Mouse (Mus musculus) ES-E14 (cell line): Measurements from ENCODE around the gene Zic2. TPM values are rescaled to one million over a fixed set of nuclear protein-coding genes. Genes with fewer than 3 reads are reported as not detected.

Experiments used
- DNase-seq: peaks from one replicate; pipeline ENCODE4 v3.0.0-alpha.2; 2013; ENCODE audit warnings: low read depth, low spot score
- H3K27ac ChIP-seq: 2 replicates; pipeline ENCODE4 v1.5.1; 2012; ENCODE audit warnings: low read depth, mild to moderate bottlenecking, low read length, moderate library complexity, mixed read lengths; ENCODE audit not compliant: poor library complexity, insufficient read depth, severe bottlenecking
- H3K36me3 ChIP-seq: 2 replicates; pipeline ENCODE4 v1.6.1; 2012; ENCODE audit warnings: mild to moderate bottlenecking, low read length, moderate library complexity, mixed read lengths; ENCODE audit not compliant: control insufficient read depth, poor library complexity, insufficient read depth, severe bottlenecking
- H3K4me1 ChIP-seq, 2 experiments: fragments of 150-350 bp in 1 of 2; sonication (generic) in 1 of 2; 2 replicates each; pipeline ENCODE4 v1.6.1; 2012; ENCODE audit warnings: low read length in 2 of 2, mild to moderate bottlenecking in 1 of 2, mixed read lengths in 1 of 2; ENCODE audit not compliant: control insufficient read depth in 2 of 2, insufficient read depth in 2 of 2, poor library complexity in 1 of 2
- H3K4me3 ChIP-seq, 2 experiments: fragments of 150-350 bp in 1 of 2; sonication (generic) in 1 of 2; 2 replicates each; pipeline ENCODE4 v1.5.1; 2012; ENCODE audit warnings: low read length in 2 of 2, low read depth in 1 of 2, mild to moderate bottlenecking in 1 of 2, mixed read lengths in 1 of 2; ENCODE audit not compliant: insufficient read depth in 1 of 2, poor library complexity in 1 of 2, severe bottlenecking in 1 of 2
- H3K9ac ChIP-seq: 2 replicates; pipeline ENCODE4 v1.6.1; 2012; ENCODE audit warnings: low read depth, mild to moderate bottlenecking, low read length, mixed read lengths; ENCODE audit not compliant: poor library complexity, insufficient read depth, severe bottlenecking
- H3K9me3 ChIP-seq: fragments of 150-350 bp; sonication (generic); 2 replicates; pipeline ENCODE4 v1.6.1; 2012; ENCODE audit warnings: low read depth, mild to moderate bottlenecking, low read length; ENCODE audit not compliant: control insufficient read depth, insufficient read depth
- CHD2 ChIP-seq: IDR thresholded peaks from 2 replicates; pipeline ENCODE4 v1.6.1; 2014; ENCODE audit warnings: mild to moderate bottlenecking, low read depth, low read length, inconsistent platforms
- HCFC1 ChIP-seq: IDR thresholded peaks from 2 replicates; pipeline ENCODE4 v1.6.1; 2012; ENCODE audit warnings: low read length, inconsistent platforms, borderline replicate concordance; ENCODE audit not compliant: insufficient read depth
- MAFK ChIP-seq: IDR thresholded peaks from 2 replicates; pipeline ENCODE4 v1.6.1; 2014; ENCODE audit warnings: mild to moderate bottlenecking, low read depth, low read length, inconsistent platforms; ENCODE audit not compliant: insufficient read depth
- ZC3H11A ChIP-seq: IDR thresholded peaks from 2 replicates; pipeline ENCODE4 v1.6.1; 2012; ENCODE audit warnings: low read depth, mild to moderate bottlenecking, inconsistent platforms, low read length, borderline replicate concordance
- ZNF384 ChIP-seq: IDR thresholded peaks from 2 replicates; pipeline ENCODE4 v1.6.1; 2012; ENCODE audit warnings: low read depth, low read length, inconsistent platforms
- in situ Hi-C, 2 experiments: fragments of 600-800 bp; cut with MboI; formaldehyde crosslinking; loops; one replicate each; pipeline ENCODE4 v1.15.1; 2025; ENCODE audit warnings: low sequenced_read_pairs in 2 of 2, inconsistent platforms in 1 of 2; ENCODE audit not compliant: unreplicated experiment in 2 of 2
- total RNA-seq: library from RNA; depleted of rRNA; stranded (reverse); fragments of 300-350 nt; gene quantifications from 2 replicates; pipeline ENCODE4 v1.2.3, GENCODE M21; 2012

The Zic2 gene
- total RNA-seq, 1 experiment, result 17.3 TPM

- no peak for TF ChIP-seq ZNF384
- no peak for TF ChIP-seq MAFK
- no peak for TF ChIP-seq CHD2
- TF ChIP-seq ZC3H11A, result no peak
- TF ChIP-seq HCFC1, result no peak
- peaks cover 0 to 2% of the 10 kb centered on the region in 2 experiments; a peak in 2 of 4 replicates for H3K4me1 ChIP-seq
- in situ Hi-C loops, result no loop called here
These were observed 13.8 kb downstream of the Zic2 start for GRCm38 (mm10) chr14:122489041-122489440.

GRCm38 (mm10) chr14:122489686-122490414, 14.6 kb downstream of the Zic2 start:
- TF ChIP-seq MAFK, result no peak
- no peak for TF ChIP-seq HCFC1
- no peak for TF ChIP-seq ZNF384
- TF ChIP-seq ZC3H11A, result no peak
- no peak for TF ChIP-seq CHD2
- Histone ChIP-seq H3K27ac (no peak overlapping the region), H3K4me1 (no peaks in the 10 kb centered on the region; a peak in 1 of 4 replicates), H3K36me3 (no peaks in the 10 kb centered on the region), H3K9me3 (no peaks in the 10 kb centered on the region), H3K9ac (no peak overlapping the region), H3K4me3 (peak overlapping the region in 1 of 2 experiments; percentile 61; a peak in 2 of 4 replicates)
- DNase-seq, result no peak
- in situ Hi-C loops, result no loop called here

More at GRCm38 (mm10) chr14:122489041-122489440, 13.8 kb downstream of the Zic2 start:
- H3K36me3 ChIP-seq, result no peaks in the 10 kb centered on the region
- H3K4me3 ChIP-seq, result no peak overlapping the region
- H3K9ac ChIP-seq, result no peak overlapping the region
- no peaks in the 10 kb centered on the region for H3K9me3 ChIP-seq
- no peak overlapping the region for H3K27ac ChIP-seq
- DNase-seq, result no peak

DNA sequence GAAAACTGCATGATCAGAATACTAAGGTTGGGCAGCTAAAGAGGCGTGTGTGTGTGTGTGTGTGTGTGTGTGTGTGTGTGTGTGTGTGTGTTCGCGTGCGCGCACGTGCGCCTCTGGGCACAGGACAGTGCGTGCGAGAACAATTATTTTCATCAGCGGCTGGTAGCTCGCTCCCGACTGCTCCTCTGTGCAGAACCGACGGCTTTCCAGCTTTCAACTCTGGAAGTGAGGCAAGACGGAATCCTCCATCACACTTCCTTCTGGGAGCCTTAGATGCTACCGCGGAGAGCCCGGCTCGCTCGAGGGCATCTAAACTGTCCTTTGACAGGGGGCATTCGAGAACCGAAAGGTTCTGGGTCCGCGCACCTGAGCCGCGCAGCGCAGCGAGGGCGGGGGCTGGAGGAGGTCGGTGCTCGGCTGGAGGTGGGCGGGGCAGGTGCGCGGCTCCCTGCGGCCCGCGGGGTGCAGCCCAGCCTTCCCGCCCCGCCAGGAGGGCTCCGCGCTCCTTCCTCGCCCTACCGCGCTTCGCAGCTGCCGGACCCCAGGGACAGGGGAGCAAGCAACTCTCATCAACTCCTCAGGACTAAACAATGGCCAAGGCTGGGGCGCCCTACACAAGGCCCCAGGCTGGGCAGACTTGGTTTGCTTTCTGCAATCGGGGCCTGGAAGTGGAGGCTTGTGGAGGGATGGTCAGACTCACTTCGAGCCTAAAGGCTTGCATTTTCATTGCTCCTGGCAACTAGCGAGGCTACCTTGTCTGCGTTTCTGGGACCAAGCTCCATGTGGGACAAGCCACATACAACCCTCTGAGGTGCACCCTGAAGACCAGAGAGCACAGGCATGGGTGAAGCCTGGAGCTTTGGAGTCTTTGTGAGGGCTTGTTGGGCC, 15.4 kb downstream of the Zic2 start, which contains the start of gene Gm10837:
Gm10837 (plus strand) TSS at position 146 of the 888 bp plus-strand sequence.
- DNase-seq, result no peak
- Histone ChIP-seq H3K36me3 (no peaks in the 10 kb centered on the region), H3K9me3 (no peaks in the 10 kb centered on the region), H3K4me1 (no peaks in the 10 kb centered on the region; a peak in 1 of 4 replicates), H3K27ac (no peak within 1 kb of the TSS), H3K4me3 (peak within 1 kb of the TSS; percentile 61 to 67), H3K9ac (no peak within 1 kb of the TSS)
- TF ChIP-seq CHD2, result no peak
- no peak for TF ChIP-seq MAFK
- no peak for TF ChIP-seq ZNF384
- TF ChIP-seq ZC3H11A, result no peak
- no peak for TF ChIP-seq HCFC1
- in situ Hi-C loops, result no loop called here

GRCm38 (mm10) chr14:122491521-122491920, 16.3 kb downstream of the Zic2 start:
- in situ Hi-C loops, result no loop called here
- no peaks in the 10 kb centered on the region for H3K36me3 ChIP-seq

More at GRCm38 (mm10) chr14:122491521-122491920, 16.3 kb downstream of the Zic2 start:
- no peak overlapping the region for H3K4me3 ChIP-seq
- no peak overlapping the region for H3K9ac ChIP-seq
- TF ChIP-seq CHD2 (no peak), ZC3H11A (no peak)
- H3K9me3 ChIP-seq, result no peaks in the 10 kb centered on the region
- no peak for DNase-seq
- no peak overlapping the region for H3K27ac ChIP-seq
- H3K4me1 ChIP-seq, result no peaks in the 10 kb centered on the region; a peak in 1 of 4 replicates
